Mouse (Mus musculus) lung, adult 2 months (tissue): ENCODE results near the gene Ctnnal1.

Experiments used
- CTCF ChIP-seq: fragments of 200-500 bp; IDR thresholded peaks from 2 replicates; pipeline ENCODE4 v1.5.1; 2011; ENCODE audit warnings: mild to moderate bottlenecking, low read length, control low read depth; ENCODE audit not compliant: insufficient read depth
- POLR2A ChIP-seq: fragments of 200-500 bp; IDR thresholded peaks from 2 replicates; pipeline ENCODE4 v1.6.1; 2011; ENCODE audit warnings: low read depth, mild to moderate bottlenecking, control low read depth, low read length, borderline replicate concordance; ENCODE audit errors: extremely low read depth

GRCm38 (mm10) chr4:56914338-56914737 is 49.4 kb upstream of the Ctnnal1 start:
- TF ChIP-seq POLR2A (no peak), CTCF (no peak)
